Mouse (Mus musculus) kidney, embryonic 15.5 days (tissue): Measurements from ENCODE around the gene Marc2. TPM values are rescaled to one million over a fixed set of nuclear protein-coding genes. Genes with fewer than 3 reads are reported as not detected.
A peak's percentile ranks its signal among the peaks of the same experiment; 100 is the strongest.

ENCODE experiments used
- ATAC-seq: fragments of 200-750 bp; cut with Nextera tagmentation; replicated peaks from 2 replicates; pipeline ENCODE4 v1.8.0; 2017; ENCODE audit warnings: moderate TSS enrichment; ENCODE audit not compliant: low FRiP score
- H3K27ac ChIP-seq: fragments of 300-500 bp; sonication (generic); 2 replicates; pipeline ENCODE4 v1.5.1; 2015; ENCODE audit warnings: mild to moderate bottlenecking, inconsistent platforms
- H3K27me3 ChIP-seq: fragments of 300-500 bp; sonication (generic); 2 replicates; pipeline ENCODE4 v1.6.1; 2015; ENCODE audit warnings: inconsistent platforms
- H3K36me3 ChIP-seq: fragments of 300-500 bp; sonication (generic); 2 replicates; pipeline ENCODE4 v1.6.1; 2015; ENCODE audit warnings: inconsistent platforms
- H3K4me1 ChIP-seq: fragments of 300-500 bp; sonication (generic); 2 replicates; pipeline ENCODE4 v1.6.1; 2015; ENCODE audit warnings: inconsistent platforms
- H3K4me2 ChIP-seq: fragments of 300-500 bp; sonication (generic); 2 replicates; pipeline ENCODE4 v1.6.1; 2015; ENCODE audit warnings: moderate library complexity, mild to moderate bottlenecking, inconsistent platforms
- H3K4me3 ChIP-seq: fragments of 300-500 bp; sonication (generic); replicated peaks from 2 replicates; pipeline ENCODE4 v1.5.1; 2015; ENCODE audit warnings: mild to moderate bottlenecking, inconsistent platforms
- H3K9ac ChIP-seq: fragments of 300-500 bp; sonication (generic); 2 replicates; pipeline ENCODE4 v1.6.1; 2015; ENCODE audit warnings: mild to moderate bottlenecking, inconsistent platforms
- H3K9me3 ChIP-seq: fragments of 300-500 bp; sonication (generic); replicated peaks from 2 replicates; pipeline ENCODE4 v1.6.1; 2016; ENCODE audit warnings: inconsistent platforms
- WGBS: fragments of 180-500 bp; shearing (Covaris S2); methylation state at CpG from one replicate; pipeline ENCODE4 v1.1.7; 2015; ENCODE audit warnings: mixed read lengths; 5-methylcytosine and 5-hydroxymethylcytosine counted together
- polyA plus RNA-seq: library from polyadenylated mRNA; unstranded; fragments of >200 nt; fragmentation: Nextera tagmentation; extraction: Ambion mirVana; gene quantifications from 2 replicates; pipeline ENCODE4 v1.2.1, GENCODE M21; 2015

Gene Marc2
- polyA plus RNA-seq, 1 experiment from 2014 or later = 196 TPM

GRCm38 (mm10) chr1:184871506-184871905, 25.3 kb upstream of the Marc2 start:
- ATAC-seq = peak; percentile 57
- Histone ChIP-seq H3K27ac (peak overlapping the region; percentile 82), H3K4me3 (no peak overlapping the region), H3K27me3 (no peaks in the 10 kb centered on the region), H3K4me1 (peaks cover 54% of the 10 kb centered on the region), H3K36me3 (no peaks in the 10 kb centered on the region), H3K9me3 (no peaks in the 10 kb centered on the region), H3K9ac (no peak overlapping the region), H3K4me2 (no peak overlapping the region)
- WGBS = 77% methylated on average over 1 of the region's 1 CpGs

- ATAC-seq = no peak
- Histone ChIP-seq H3K9ac (no peak overlapping the region), H3K4me3 (no peak overlapping the region), H3K27ac (peak overlapping the region; percentile 82), H3K4me2 (no peak overlapping the region), H3K4me1 (peaks cover 54% of the 10 kb centered on the region), H3K36me3 (no peaks in the 10 kb centered on the region), H3K9me3 (no peaks in the 10 kb centered on the region), H3K27me3 (no peaks in the 10 kb centered on the region)
- 71% methylated on average over 11 of the region's 11 CpGs for WGBS
Measured at GRCm38 (mm10) chr1:184870646-184871385, 24.6 kb upstream of the Marc2 start.

- ATAC-seq = peak; percentile 15; the same call in 1 of the 2 replicates
- Histone ChIP-seq H3K9me3 (no peaks in the 10 kb centered on the region), H3K4me2 (no peak overlapping the region), H3K4me3 (no peak overlapping the region), H3K27ac (peak overlapping the region; percentile 82), H3K27me3 (no peaks in the 10 kb centered on the region), H3K9ac (no peak overlapping the region), H3K4me1 (peaks cover 54% of the 10 kb centered on the region), H3K36me3 (no peaks in the 10 kb centered on the region)
- 72% methylated on average over 4 of the region's 4 CpGs for WGBS
Measured at GRCm38 (mm10) chr1:184869939-184870565, 23.8 kb upstream of the Marc2 start.

- Histone ChIP-seq H3K4me3 (no peak overlapping the region), H3K9ac (no peak overlapping the region), H3K27ac (no peak overlapping the region), H3K9me3 (no peaks in the 10 kb centered on the region), H3K4me1 (peaks cover 59% of the 10 kb centered on the region), H3K36me3 (no peaks in the 10 kb centered on the region), H3K27me3 (no peaks in the 10 kb centered on the region), H3K4me2 (no peak overlapping the region)
- WGBS = 77% methylated on average over 3 of the region's 3 CpGs
- ATAC-seq = no peak
Measured at GRCm38 (mm10) chr1:184867640-184868120, 21.4 kb upstream of the Marc2 start.

GRCm38 (mm10) chr1:184864381-184864801, 18.1 kb upstream of the Marc2 start:
- H3K4me2 ChIP-seq = no peak overlapping the region
- WGBS = 32% methylated on average over 7 of the region's 7 CpGs
- no peak overlapping the region for H3K4me3 ChIP-seq
- H3K27ac ChIP-seq = peak overlapping the region; percentile 71
- no peaks in the 10 kb centered on the region for H3K9me3 ChIP-seq
- peak; percentile 50 for ATAC-seq
- peaks cover 37% of the 10 kb centered on the region for H3K4me1 ChIP-seq
- no peak overlapping the region for H3K9ac ChIP-seq
- H3K27me3 ChIP-seq = no peaks in the 10 kb centered on the region
- no peaks in the 10 kb centered on the region for H3K36me3 ChIP-seq

- Histone ChIP-seq H3K9ac (no peak overlapping the region), H3K4me2 (no peak overlapping the region), H3K4me3 (no peak overlapping the region), H3K36me3 (no peaks in the 10 kb centered on the region), H3K27ac (no peak overlapping the region), H3K9me3 (no peaks in the 10 kb centered on the region), H3K27me3 (no peaks in the 10 kb centered on the region), H3K4me1 (peaks cover 27% of the 10 kb centered on the region)
- no peak for ATAC-seq
- WGBS = 84% methylated on average over 6 of the region's 6 CpGs
Measured at GRCm38 (mm10) chr1:184862636-184863035, 16.4 kb upstream of the Marc2 start.

- no peak overlapping the region for H3K9ac ChIP-seq
- H3K4me2 ChIP-seq = no peak overlapping the region
- no peaks in the 10 kb centered on the region for H3K27me3 ChIP-seq
- H3K9me3 ChIP-seq = no peaks in the 10 kb centered on the region
- ATAC-seq = no peak
- 68% methylated on average over 2 of the region's 2 CpGs for WGBS
- H3K4me1 ChIP-seq = peaks cover 23% of the 10 kb centered on the region
- H3K4me3 ChIP-seq = no peak overlapping the region
- H3K27ac ChIP-seq = no peak overlapping the region
- no peaks in the 10 kb centered on the region for H3K36me3 ChIP-seq
Measured at GRCm38 (mm10) chr1:184861551-184861950, 15.3 kb upstream of the Marc2 start.

- Histone ChIP-seq H3K27ac (no peak overlapping the region), H3K4me2 (no peak overlapping the region), H3K27me3 (no peaks in the 10 kb centered on the region), H3K9me3 (no peaks in the 10 kb centered on the region), H3K4me3 (no peak overlapping the region), H3K4me1 (peaks cover 23% of the 10 kb centered on the region), H3K36me3 (no peaks in the 10 kb centered on the region), H3K9ac (no peak overlapping the region)
- no peak for ATAC-seq
- WGBS = 44% methylated on average over 3 of the region's 3 CpGs
Measured at GRCm38 (mm10) chr1:184860276-184860675, 14.0 kb upstream of the Marc2 start.

GRCm38 (mm10) chr1:184858253-184858652, 12.0 kb upstream of the Marc2 start:
- Histone ChIP-seq H3K4me3 (no peak overlapping the region), H3K36me3 (no peaks in the 10 kb centered on the region), H3K4me2 (no peak overlapping the region), H3K27me3 (no peaks in the 10 kb centered on the region), H3K4me1 (peaks cover 16% of the 10 kb centered on the region), H3K9me3 (no peaks in the 10 kb centered on the region), H3K9ac (no peak overlapping the region), H3K27ac (no peak overlapping the region)
- WGBS = 88% methylated on average over 1 of the region's 1 CpGs
- no peak for ATAC-seq

- no peak overlapping the region for H3K4me3 ChIP-seq
- no peak overlapping the region for H3K9ac ChIP-seq
- H3K9me3 ChIP-seq = no peaks in the 10 kb centered on the region
- no peak for ATAC-seq
- no peak overlapping the region for H3K27ac ChIP-seq
- H3K36me3 ChIP-seq = no peaks in the 10 kb centered on the region
- peaks cover 23% of the 10 kb centered on the region for H3K4me1 ChIP-seq
- WGBS = 84% methylated on average over 9 of the region's 9 CpGs
- H3K27me3 ChIP-seq = no peaks in the 10 kb centered on the region
- H3K4me2 ChIP-seq = no peak overlapping the region
Measured at GRCm38 (mm10) chr1:184857216-184857615, 11.0 kb upstream of the Marc2 start.

GRCm38 (mm10) chr1:184853922-184854321, 7.7 kb upstream of the Marc2 start:
- Histone ChIP-seq H3K4me2 (peak overlapping the region; percentile 51), H3K4me1 (peaks cover 31% of the 10 kb centered on the region), H3K27ac (peak overlapping the region; percentile 89), H3K27me3 (peaks cover 4% of the 10 kb centered on the region; the same call in 1 of the 2 replicates), H3K9ac (no peak overlapping the region), H3K36me3 (no peaks in the 10 kb centered on the region), H3K4me3 (no peak overlapping the region), H3K9me3 (no peaks in the 10 kb centered on the region)
- ATAC-seq = no peak
- 39% methylated on average over 3 of the region's 3 CpGs for WGBS

- no peaks in the 10 kb centered on the region for H3K9me3 ChIP-seq
- peak overlapping the region; percentile 89 for H3K27ac ChIP-seq
- H3K4me2 ChIP-seq = peak overlapping the region; percentile 51
- peaks cover 31% of the 10 kb centered on the region for H3K4me1 ChIP-seq
- H3K36me3 ChIP-seq = no peaks in the 10 kb centered on the region
- H3K4me3 ChIP-seq = peak overlapping the region; percentile 21; the same call in 1 of the 2 replicates
- no peak overlapping the region for H3K9ac ChIP-seq
- 18% methylated on average over 5 of the region's 5 CpGs for WGBS
- H3K27me3 ChIP-seq = peaks cover 4% of the 10 kb centered on the region; the same call in 1 of the 2 replicates
- ATAC-seq = peak; percentile 41
Measured at GRCm38 (mm10) chr1:184853339-184853738, 7.1 kb upstream of the Marc2 start.
